Mouse (Mus musculus): ENCODE data around the gene Abcg8. TPM values are rescaled to one million over a fixed set of nuclear protein-coding genes. Genes with fewer than 3 reads are reported as not detected.

Abcg8 gene
- polyA plus RNA-seq (2016; fragmentation: Nextera tagmentation; extraction: Ambion mirVana): 0.14 and 0.28 TPM in 2 replicates

- no peaks in the 10 kb centered on the region for H3K9me3 ChIP-seq (replicated peaks)
- no peaks in the 10 kb centered on the region for H3K36me3 ChIP-seq
- peaks cover 37% of the 10 kb centered on the region for H3K27me3 ChIP-seq (replicated peaks)
- 3% methylated on average over 24 of the region's 24 CpGs for WGBS (ENCODE audit: insufficient replicate concordance)
- H3K4me2 ChIP-seq: peak within 1 kb of the TSS; percentile 62
- H3K4me1 ChIP-seq: no peaks in the 10 kb centered on the region
- H3K4me3 ChIP-seq: peak within 1 kb of the TSS; percentile 21
- H3K9ac ChIP-seq: no peak within 1 kb of the TSS
- no peak within 1 kb of the TSS for H3K27ac ChIP-seq
- ATAC-seq: no peak
Measured at GRCm38 (mm10) chr17:84675951-84676366, at the start of gene Abcg8. TSS of gene Abcg8 (plus strand) at chr17:84676302.

GRCm38 (mm10) chr17:84626857-84627305, 49.2 kb upstream of the Abcg8 start:
- no peaks in the 10 kb centered on the region for H3K36me3 ChIP-seq
- no peak for ATAC-seq
- peak overlapping the region; percentile 69 for H3K4me2 ChIP-seq
- H3K4me1 ChIP-seq: peaks cover 11% of the 10 kb centered on the region
- H3K4me3 ChIP-seq: peak overlapping the region; percentile 50
- H3K9ac ChIP-seq: peak overlapping the region; percentile 12; the same call in 1 of the 2 replicates
- no peaks in the 10 kb centered on the region for H3K27me3 ChIP-seq (replicated peaks)
- no peaks in the 10 kb centered on the region for H3K9me3 ChIP-seq (replicated peaks)
- H3K27ac ChIP-seq: no peak overlapping the region
- 39% methylated on average over 9 of the region's 9 CpGs for WGBS (ENCODE audit: insufficient replicate concordance)

GRCm38 (mm10) chr17:84627721-84628120, 48.4 kb upstream of the Abcg8 start:
- Histone ChIP-seq H3K4me2 (no peak overlapping the region), H3K27ac (no peak overlapping the region)
- WGBS (ENCODE audit: insufficient replicate concordance): 68% methylated on average over 10 of the region's 10 CpGs

GRCm38 (mm10) chr17:84628611-84629010, 47.5 kb upstream of the Abcg8 start:
- Histone ChIP-seq H3K36me3 (no peaks in the 10 kb centered on the region), H3K27ac (no peak overlapping the region), H3K9ac (no peak overlapping the region), H3K9me3 (replicated peaks) (no peaks in the 10 kb centered on the region), H3K4me2 (no peak overlapping the region), H3K4me3 (no peak overlapping the region), H3K27me3 (replicated peaks) (no peaks in the 10 kb centered on the region), H3K4me1 (peaks cover 15% of the 10 kb centered on the region)
- no peak for ATAC-seq
- 69% methylated on average over 9 of the region's 9 CpGs for WGBS (ENCODE audit: insufficient replicate concordance)

More at GRCm38 (mm10) chr17:84627721-84628120, 48.4 kb upstream of the Abcg8 start:
- no peak for ATAC-seq
- no peak overlapping the region for H3K9ac ChIP-seq
- H3K4me1 ChIP-seq: peaks cover 11% of the 10 kb centered on the region
- H3K36me3 ChIP-seq: no peaks in the 10 kb centered on the region
- H3K4me3 ChIP-seq: no peak overlapping the region
- H3K9me3 ChIP-seq (replicated peaks): no peaks in the 10 kb centered on the region
- H3K27me3 ChIP-seq (replicated peaks): no peaks in the 10 kb centered on the region

DNA sequence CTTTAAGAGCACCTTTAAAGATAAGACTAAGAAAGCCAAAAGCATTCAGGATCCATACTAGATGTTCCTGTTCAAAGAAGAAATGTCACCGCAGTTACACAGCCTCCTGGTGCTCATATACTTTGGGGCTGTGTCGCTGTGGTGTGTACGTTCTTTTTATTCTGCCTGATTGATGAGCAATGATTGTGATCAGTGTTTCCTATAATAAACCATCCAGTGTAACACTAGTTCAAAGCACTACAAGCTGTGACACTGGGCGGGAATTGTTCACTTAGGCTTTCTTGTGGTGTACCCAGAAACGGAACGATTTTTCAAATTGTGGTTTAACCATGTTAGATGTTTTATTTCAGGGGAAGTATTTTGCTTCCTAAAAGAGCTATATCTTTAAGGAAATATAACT, 44.3 kb upstream of the Abcg8 start:
- Histone ChIP-seq H3K4me2 (no peak overlapping the region), H3K36me3 (no peaks in the 10 kb centered on the region), H3K9me3 (replicated peaks) (no peaks in the 10 kb centered on the region), H3K4me3 (no peak overlapping the region), H3K9ac (no peak overlapping the region), H3K27ac (no peak overlapping the region), H3K4me1 (peaks cover 11% of the 10 kb centered on the region), H3K27me3 (replicated peaks) (no peaks in the 10 kb centered on the region)
- WGBS (ENCODE audit: insufficient replicate concordance): 73% methylated on average over 6 of the region's 6 CpGs
- no peak for ATAC-seq

DNA sequence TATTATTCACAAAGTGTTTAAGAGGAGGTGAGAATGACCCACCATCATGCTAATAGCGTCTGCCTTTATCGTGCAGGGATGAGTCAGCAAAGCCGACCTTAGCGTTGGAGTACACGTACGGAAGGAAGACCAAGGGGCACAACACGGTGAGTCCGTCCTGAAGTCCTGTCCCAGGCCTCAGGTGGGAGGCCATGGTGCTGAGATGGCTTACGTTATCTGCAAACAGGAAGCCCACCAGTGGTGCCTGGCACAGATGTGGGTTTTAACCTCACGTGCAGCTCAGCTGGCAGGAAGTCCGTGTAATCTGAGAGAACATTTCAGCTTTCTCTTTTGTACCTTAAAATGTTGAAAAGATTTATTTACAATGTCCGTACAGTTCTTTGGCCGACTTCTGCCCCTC, 42.7 kb upstream of the Abcg8 start:
- Histone ChIP-seq H3K36me3 (no peaks in the 10 kb centered on the region), H3K27ac (no peak overlapping the region), H3K4me2 (0 out of 2 replicates have a peak overlapping the region, but pooled peaks have one; percentile 3), H3K4me3 (no peak overlapping the region), H3K9me3 (replicated peaks) (no peaks in the 10 kb centered on the region), H3K9ac (no peak overlapping the region), H3K4me1 (0 out of 2 replicates have a peak, but pooled peaks cover 9% of the 10 kb centered on the region), H3K27me3 (replicated peaks) (no peaks in the 10 kb centered on the region)
- 39% methylated on average over 13 of the region's 13 CpGs for WGBS (ENCODE audit: insufficient replicate concordance)
- no peak for ATAC-seq

GRCm38 (mm10) chr17:84636328-84636727, 39.8 kb upstream of the Abcg8 start:
- H3K27me3 ChIP-seq (replicated peaks): no peaks in the 10 kb centered on the region
- no peaks in the 10 kb centered on the region for H3K9me3 ChIP-seq (replicated peaks)
- WGBS (ENCODE audit: insufficient replicate concordance): 68% methylated on average over 8 of the region's 8 CpGs
- no peak overlapping the region for H3K4me2 ChIP-seq
- H3K27ac ChIP-seq: no peak overlapping the region
- no peak for ATAC-seq
- no peaks in the 10 kb centered on the region for H3K36me3 ChIP-seq
- H3K9ac ChIP-seq: no peak overlapping the region
- H3K4me3 ChIP-seq: no peak overlapping the region
- H3K4me1 ChIP-seq: 0 out of 2 replicates have a peak, but pooled peaks cover 9% of the 10 kb centered on the region

DNA sequence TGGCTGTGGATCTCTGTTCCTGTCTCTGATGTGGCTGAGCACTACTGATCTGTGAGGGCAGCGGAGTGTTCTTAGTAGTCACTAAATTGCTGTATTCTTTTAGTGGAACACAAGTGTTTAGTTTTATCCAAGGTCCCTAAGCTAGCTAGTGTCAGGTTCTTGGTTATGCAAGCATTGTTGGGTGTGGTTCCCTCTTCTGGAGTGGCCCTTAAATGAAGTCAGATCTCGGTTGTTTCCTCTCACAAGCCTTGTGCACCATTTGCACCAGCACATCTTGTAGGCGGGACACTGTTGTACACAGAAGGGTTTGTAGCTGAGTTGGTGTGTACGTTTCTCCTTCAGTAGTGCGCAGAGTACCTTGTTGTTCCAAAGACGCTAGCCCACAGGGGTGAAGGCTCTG, 38.1 kb upstream of the Abcg8 start:
- H3K4me3 ChIP-seq: no peak overlapping the region
- no peak overlapping the region for H3K27ac ChIP-seq
- H3K9me3 ChIP-seq (replicated peaks): no peaks in the 10 kb centered on the region
- no peaks in the 10 kb centered on the region for H3K27me3 ChIP-seq (replicated peaks)
- 65% methylated on average over 6 of the region's 6 CpGs for WGBS (ENCODE audit: insufficient replicate concordance)
- no peak overlapping the region for H3K9ac ChIP-seq
- ATAC-seq: no peak
- no peak overlapping the region for H3K4me2 ChIP-seq
- H3K4me1 ChIP-seq: 0 out of 2 replicates have a peak, but pooled peaks cover 9% of the 10 kb centered on the region
- H3K36me3 ChIP-seq: no peaks in the 10 kb centered on the region

DNA sequence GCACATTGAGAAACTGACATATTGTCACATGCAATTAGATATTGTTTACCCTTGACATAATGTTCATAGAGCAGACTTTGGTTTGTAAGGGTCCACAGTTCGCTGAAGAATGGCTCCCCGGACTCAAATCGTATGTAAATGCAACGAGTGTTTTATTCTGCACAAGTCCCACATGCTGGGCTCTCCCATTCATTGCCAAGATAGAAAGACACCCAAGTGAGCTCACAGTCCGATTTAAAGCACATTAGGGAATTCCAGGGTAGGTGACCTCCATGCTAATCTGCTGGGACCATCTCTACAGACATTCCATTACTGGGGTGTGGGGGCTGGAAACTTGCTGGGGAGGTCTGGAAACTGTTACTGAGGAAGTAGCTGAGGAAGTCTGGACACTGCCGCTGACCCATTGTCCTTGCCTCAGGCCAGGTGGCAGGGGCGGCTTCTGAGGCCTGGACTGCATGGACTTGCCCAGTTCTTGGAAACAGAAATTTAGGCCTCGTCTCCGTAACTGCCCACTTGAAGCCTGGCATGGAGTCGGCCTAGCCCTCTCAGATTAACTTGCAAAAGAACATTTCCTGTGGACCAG, 36.2 kb upstream of the Abcg8 start:
- 77% methylated on average over 10 of the region's 10 CpGs for WGBS (ENCODE audit: insufficient replicate concordance)
- H3K9me3 ChIP-seq (replicated peaks): no peaks in the 10 kb centered on the region
- H3K4me3 ChIP-seq: no peak overlapping the region
- H3K36me3 ChIP-seq: no peaks in the 10 kb centered on the region
- H3K9ac ChIP-seq: no peak overlapping the region
- no peak overlapping the region for H3K4me2 ChIP-seq
- no peak overlapping the region for H3K27ac ChIP-seq
- H3K4me1 ChIP-seq: no peaks in the 10 kb centered on the region
- no peak for ATAC-seq
- H3K27me3 ChIP-seq (replicated peaks): 0 out of 2 replicates have a peak, but pooled peaks cover 3% of the 10 kb centered on the region

GRCm38 (mm10) chr17:84641893-84642292, 34.2 kb upstream of the Abcg8 start:
- no peak for ATAC-seq
- Histone ChIP-seq H3K4me2 (no peak overlapping the region), H3K4me1 (peaks cover 3% of the 10 kb centered on the region; the same call in 1 of the 2 replicates), H3K27ac (no peak overlapping the region), H3K4me3 (no peak overlapping the region), H3K27me3 (replicated peaks) (0 out of 2 replicates have a peak, but pooled peaks cover 3% of the 10 kb centered on the region), H3K9ac (no peak overlapping the region), H3K36me3 (no peaks in the 10 kb centered on the region), H3K9me3 (replicated peaks) (no peaks in the 10 kb centered on the region)
- 19% methylated on average over 3 of the region's 3 CpGs for WGBS (ENCODE audit: insufficient replicate concordance)

GRCm38 (mm10) chr17:84642324-84642723, 33.8 kb upstream of the Abcg8 start:
- Histone ChIP-seq H3K4me1 (peaks cover 3% of the 10 kb centered on the region; the same call in 1 of the 2 replicates), H3K4me3 (no peak overlapping the region), H3K9ac (no peak overlapping the region), H3K36me3 (no peaks in the 10 kb centered on the region), H3K9me3 (replicated peaks) (no peaks in the 10 kb centered on the region), H3K27ac (no peak overlapping the region), H3K4me2 (no peak overlapping the region), H3K27me3 (replicated peaks) (0 out of 2 replicates have a peak, but pooled peaks cover 3% of the 10 kb centered on the region)
- WGBS (ENCODE audit: insufficient replicate concordance): 81% methylated on average over 9 of the region's 9 CpGs
- ATAC-seq: no peak

DNA sequence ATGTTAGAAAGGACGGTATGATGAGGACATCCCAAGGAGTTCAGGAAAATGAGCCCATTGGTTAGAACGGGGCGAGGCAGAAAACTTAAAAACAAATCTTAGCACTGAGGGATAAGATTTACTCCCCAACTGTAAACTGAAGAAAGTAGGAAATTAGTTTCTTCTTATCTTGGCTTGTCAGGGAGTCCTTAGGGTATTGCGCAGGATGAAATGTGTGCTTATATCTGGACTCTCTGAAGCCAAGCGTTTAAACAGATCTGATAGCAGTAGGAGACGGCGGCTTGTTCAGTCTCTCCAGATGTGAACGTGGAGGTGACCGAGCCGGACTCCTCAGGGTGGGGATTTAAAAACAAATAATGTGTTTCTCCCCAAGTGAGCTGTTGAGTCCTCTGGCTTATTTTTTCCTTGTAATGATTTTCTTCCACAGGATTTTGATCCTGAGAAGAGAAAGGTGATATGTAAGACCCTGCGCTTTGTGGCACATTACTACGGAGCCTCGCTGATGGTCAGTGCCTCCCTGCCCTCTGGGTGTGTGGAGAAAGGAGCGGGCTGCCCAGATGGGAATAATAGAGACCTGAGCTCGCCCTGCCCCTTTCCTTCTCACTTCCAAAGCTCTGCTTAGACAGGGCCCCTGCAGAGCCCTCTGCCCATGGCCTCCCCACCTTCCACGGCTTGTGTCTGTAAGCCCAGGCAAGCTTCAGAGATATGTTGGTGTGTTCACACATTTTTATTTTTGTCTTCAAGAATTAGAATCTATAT, 31.6 kb upstream of the Abcg8 start:
- Histone ChIP-seq H3K9ac (no peak overlapping the region), H3K36me3 (no peaks in the 10 kb centered on the region), H3K4me2 (no peak overlapping the region), H3K9me3 (replicated peaks) (no peaks in the 10 kb centered on the region), H3K4me3 (no peak overlapping the region), H3K4me1 (peaks cover 3% of the 10 kb centered on the region; the same call in 1 of the 2 replicates), H3K27me3 (replicated peaks) (0 out of 2 replicates have a peak, but pooled peaks cover 3% of the 10 kb centered on the region), H3K27ac (no peak overlapping the region)
- ATAC-seq: no peak; the same call in 1 of the 2 replicates
- 41% methylated on average over 16 of the region's 16 CpGs for WGBS (ENCODE audit: insufficient replicate concordance)
